Mouse (Mus musculus) common myeloid progenitor, adult 5-6 weeks (primary cell): ENCODE measurements around the gene Llcfc1. TPM values are rescaled to one million over a fixed set of nuclear protein-coding genes. Genes with fewer than 3 reads are reported as not detected.

Experiments used
- ATAC-seq: replicated peaks from 2 replicates; pipeline ENCODE4 v1.8.0; 2016; ENCODE audit warnings: low read depth, mild to moderate bottlenecking, moderate TSS enrichment, inconsistent platforms; ENCODE audit not compliant: poor library complexity, severe bottlenecking
- total RNA-seq: library from RNA; stranded (forward); fragments of 200-1000, 187-1606 nt; gene quantifications from 2 replicates; pipeline ENCODE4 v1.2.3, GENCODE M21; 2017

The Llcfc1 gene
- total RNA-seq, 1 experiment from 2014 or later, result not detected

GRCm38 (mm10) chr6:41694407-41694806 lies 10.2 kb downstream of the Llcfc1 start:
- no peak for ATAC-seq

- ATAC-seq, result no peak
These were observed 17.0 kb downstream of the Llcfc1 start for GRCm38 (mm10) chr6:41701245-41701644.

- peak; percentile 43 for ATAC-seq
These were observed 18.7 kb downstream of the Llcfc1 start for GRCm38 (mm10) chr6:41702928-41703327.

GRCm38 (mm10) chr6:41704123-41704522 lies 19.9 kb downstream of the Llcfc1 start, which contains the start of gene Kel:
Gene Kel, minus strand, starts transcription at chr6:41704339.
- peak; percentile 88 for ATAC-seq

- ATAC-seq, result no peak; the same call in 1 of the 2 replicates
These were observed 22.0 kb downstream of the Llcfc1 start for GRCm38 (mm10) chr6:41706275-41706674.

GRCm38 (mm10) chr6:41710281-41710680 lies 26.1 kb downstream of the Llcfc1 start:
- ATAC-seq, result no peak

GRCm38 (mm10) chr6:41721430-41721829 lies 37.2 kb downstream of the Llcfc1 start:
- no peak for ATAC-seq

GRCm38 (mm10) chr6:41727989-41728609 lies 43.9 kb downstream of the Llcfc1 start:
- peak; percentile 83 for ATAC-seq

GRCm38 (mm10) chr6:41734719-41735470 lies 50.7 kb downstream of the Llcfc1 start:
- ATAC-seq, result no peak

Other genes starting within 250 kb of the Llcfc1 start
- gene Gm10334, start 238.3 kb upstream of the Llcfc1 start, total RNA-seq, result not detected in 2 replicates
- not detected in 2 replicates for gene Prss1, start 225.5 kb upstream of the Llcfc1 start, total RNA-seq
- gene Prss2, start 162.6 kb upstream of the Llcfc1 start, total RNA-seq, result not detected in 2 replicates
- gene Ephb6, start 78.9 kb upstream of the Llcfc1 start, total RNA-seq, result 3.2 and 6.5 TPM in 2 replicates
- not detected in 2 replicates for gene Trpv6, start 48.0 kb upstream of the Llcfc1 start, total RNA-seq
- gene Trpv5, start 3.7 kb upstream of the Llcfc1 start, total RNA-seq, result not detected in 2 replicates
- 21.9 and 39.3 TPM in 2 replicates for gene Kel, start 19.9 kb downstream of the Llcfc1 start, total RNA-seq
- gene Olfr459, start 90.7 kb downstream of the Llcfc1 start, total RNA-seq, result not detected in 2 replicates
- gene Pip, start 163.1 kb downstream of the Llcfc1 start, total RNA-seq, result not detected in 2 replicates
- gene Sval2, start 168.6 kb downstream of the Llcfc1 start, total RNA-seq, result not detected in 2 replicates